Mouse (Mus musculus) adrenal gland (tissue): Measurements from ENCODE around the gene Palld.

Experiments used
- intact Hi-C: fragments of 180-260 bp; cut with DNase I; formaldehyde crosslinking; loops from one replicate; pipeline ENCODE4 v1.15.1; 2025

The Palld gene

DNA sequence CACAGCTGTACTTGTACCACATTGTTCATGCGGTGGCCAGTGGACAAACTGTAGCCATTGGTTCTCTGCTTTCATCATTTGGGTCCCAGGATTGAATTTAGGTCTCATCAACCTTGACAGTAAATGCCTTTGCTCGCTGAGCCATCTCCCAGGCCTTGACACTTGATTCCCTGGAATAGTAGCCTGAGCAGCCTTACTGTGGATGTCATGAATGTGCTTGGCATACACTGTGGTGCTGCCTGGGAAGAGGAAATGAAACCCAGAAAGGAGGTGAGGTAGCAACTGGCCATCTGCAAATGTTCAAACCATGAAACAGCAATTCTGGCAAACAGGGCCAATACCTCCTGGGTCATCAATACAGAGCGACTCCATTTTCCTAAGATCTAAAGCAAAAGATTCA is 34.0 kb downstream of the Palld start:
- intact Hi-C loops: no loop called here

GRCm38 (mm10) chr8:61866920-61867319 is 35.6 kb downstream of the Palld start:
- intact Hi-C loops: no loop called here

- intact Hi-C loops: no loop called here
Observed at GRCm38 (mm10) chr8:61865365-61865764, 37.1 kb downstream of the Palld start.

- intact Hi-C loops: no loop called here
Observed at GRCm38 (mm10) chr8:61851270-61851669, 51.2 kb downstream of the Palld start.

- intact Hi-C loops: no loop called here
Observed at GRCm38 (mm10) chr8:61848581-61849162, 53.8 kb downstream of the Palld start.

DNA sequence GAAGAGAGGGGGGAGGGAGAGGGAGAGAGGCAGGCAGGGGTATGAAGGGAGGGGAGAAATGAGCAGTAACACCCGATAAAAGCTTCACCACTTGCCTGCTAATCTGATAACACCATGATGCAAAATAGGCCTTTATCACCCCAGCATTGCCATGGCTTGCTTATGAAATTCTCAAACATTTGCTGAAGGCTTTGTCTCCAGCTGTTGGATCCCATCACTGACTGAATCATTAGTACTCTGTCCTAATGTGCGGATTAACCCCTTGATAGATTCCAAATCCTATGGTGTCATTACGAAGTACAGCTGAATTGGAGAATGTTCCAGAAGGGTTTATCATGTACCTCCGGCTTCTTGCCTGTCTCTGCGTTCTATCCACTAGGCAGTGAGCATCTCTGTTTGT is 55.0 kb downstream of the Palld start:
- intact Hi-C loops: no loop called here

DNA sequence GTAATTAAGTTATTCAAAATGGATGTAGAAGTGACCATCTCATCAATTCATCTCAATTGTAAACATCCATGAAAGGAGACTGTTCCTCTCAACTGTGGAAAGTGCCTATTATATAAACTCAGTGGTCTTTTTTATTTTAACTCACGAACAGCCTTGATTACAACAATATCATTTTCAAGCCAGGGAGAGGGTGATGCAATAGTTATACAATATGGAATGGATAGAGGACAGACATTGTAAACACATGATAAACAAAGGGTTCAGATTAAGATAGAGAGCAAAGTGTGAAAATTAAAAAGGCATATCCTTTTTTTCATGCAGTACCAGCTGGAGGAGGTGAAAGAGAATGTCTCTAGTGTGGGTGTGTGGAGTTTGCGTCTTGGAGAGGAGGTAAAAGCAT is 57.5 kb downstream of the Palld start:
- intact Hi-C loops: no loop called here

DNA sequence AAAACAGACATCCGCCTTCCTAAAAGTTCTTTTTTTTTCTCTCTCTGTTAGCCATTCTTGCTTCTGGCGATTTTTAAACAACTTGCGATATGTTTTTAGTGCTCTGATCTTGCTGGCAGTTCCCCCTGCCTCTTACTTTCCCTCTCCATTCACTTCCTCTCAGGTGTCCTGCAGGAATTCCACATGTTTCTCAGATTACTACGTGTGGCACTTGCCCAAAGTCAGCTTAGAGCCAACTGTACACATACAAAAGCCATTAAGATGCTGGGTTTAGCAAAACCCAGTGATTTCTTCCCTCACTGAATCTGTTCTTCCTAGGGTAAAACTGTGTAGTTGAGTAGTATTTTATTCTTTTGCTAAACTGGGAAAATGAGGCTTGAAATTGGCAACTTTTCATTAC is 57.9 kb downstream of the Palld start:
- intact Hi-C loops: no loop called here

DNA sequence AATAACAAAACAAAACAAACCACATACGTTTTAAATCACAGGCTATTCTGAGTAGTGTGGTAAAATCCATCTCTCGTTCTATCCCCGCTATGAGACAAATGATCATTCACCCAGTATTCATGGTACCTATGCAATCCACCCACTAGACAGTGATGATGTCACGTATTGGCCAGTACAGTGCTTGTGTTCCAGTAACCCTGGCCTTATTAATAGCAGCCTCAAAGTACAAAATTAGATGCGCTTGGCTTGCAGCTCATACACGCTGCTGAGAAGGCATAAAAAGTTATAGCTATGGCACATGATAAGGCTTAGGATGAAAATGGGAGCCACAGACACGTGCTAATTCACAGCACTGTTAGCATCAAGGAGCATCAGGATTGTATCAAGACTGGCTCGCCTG is 58.7 kb downstream of the Palld start:
- intact Hi-C loops: no loop called here

DNA sequence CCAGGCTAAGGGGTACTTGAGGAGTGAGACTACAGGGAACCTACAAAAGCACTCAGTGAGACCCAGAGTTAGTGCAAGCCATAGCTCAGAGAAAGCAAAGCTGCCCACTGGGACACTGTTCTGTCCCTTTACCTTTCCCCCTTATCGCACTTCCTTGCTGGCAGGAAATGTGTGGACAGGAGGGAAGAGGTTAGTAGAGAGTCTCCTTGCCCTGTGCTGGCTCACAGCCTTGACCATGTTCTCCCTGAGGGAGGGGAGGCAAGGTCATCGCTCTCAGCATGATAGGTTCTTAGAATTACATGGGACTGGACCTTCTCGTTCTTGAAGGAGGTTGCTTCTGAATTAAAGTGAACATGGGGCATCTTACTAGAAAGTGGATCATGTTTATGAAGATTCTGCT is 69.3 kb downstream of the Palld start:
- intact Hi-C loops: no loop called here

GRCm38 (mm10) chr8:61831944-61832343 is 70.5 kb downstream of the Palld start:
- intact Hi-C loops: no loop called here

GRCm38 (mm10) chr8:61830821-61831220 is 71.7 kb downstream of the Palld start:
- intact Hi-C loops: no loop called here

DNA sequence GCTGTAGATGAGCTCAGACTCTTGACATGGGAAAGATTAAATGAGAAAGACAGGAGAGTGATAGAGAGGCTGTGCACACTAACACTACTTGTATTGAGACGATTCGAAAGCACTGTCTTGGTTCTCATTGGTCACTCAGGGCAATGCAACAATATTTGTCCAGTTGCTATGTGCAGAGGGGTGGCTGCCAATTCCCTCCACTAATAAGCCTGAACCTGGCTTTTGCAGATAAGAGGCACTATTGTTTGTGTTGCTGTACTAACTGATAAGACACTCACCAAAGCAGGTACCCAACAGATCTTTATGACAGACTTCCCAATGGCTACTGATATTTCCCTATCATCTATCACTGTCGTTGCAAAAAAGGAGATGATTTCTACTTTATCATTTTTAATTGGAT is 77.9 kb downstream of the Palld start:
- intact Hi-C loops: no loop called here

GRCm38 (mm10) chr8:61823157-61823556 is 79.3 kb downstream of the Palld start:
- intact Hi-C loops: no loop called here

DNA sequence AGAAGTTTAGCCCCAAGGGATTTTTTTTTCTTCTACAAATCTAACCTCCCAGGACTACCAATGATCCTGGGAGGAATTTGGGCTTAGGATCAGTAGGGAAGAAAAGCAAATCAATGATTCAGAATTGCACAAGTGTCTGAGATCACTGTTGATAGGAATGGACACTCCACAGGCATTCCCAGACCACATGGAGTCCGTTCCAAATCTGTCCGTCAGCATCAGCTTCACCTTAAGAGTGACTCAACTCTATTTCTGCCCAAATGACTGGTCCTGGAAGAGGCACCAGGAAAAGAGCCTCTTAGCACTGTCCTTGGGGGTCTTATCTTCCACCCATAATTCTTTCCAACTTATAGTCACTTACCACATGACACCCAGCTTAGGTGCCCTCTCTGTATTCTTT is 98.7 kb downstream of the Palld start:
- intact Hi-C loops: no loop called here

- intact Hi-C loops: no loop called here
Observed at GRCm38 (mm10) chr8:61802840-61803239, 99.7 kb downstream of the Palld start.

DNA sequence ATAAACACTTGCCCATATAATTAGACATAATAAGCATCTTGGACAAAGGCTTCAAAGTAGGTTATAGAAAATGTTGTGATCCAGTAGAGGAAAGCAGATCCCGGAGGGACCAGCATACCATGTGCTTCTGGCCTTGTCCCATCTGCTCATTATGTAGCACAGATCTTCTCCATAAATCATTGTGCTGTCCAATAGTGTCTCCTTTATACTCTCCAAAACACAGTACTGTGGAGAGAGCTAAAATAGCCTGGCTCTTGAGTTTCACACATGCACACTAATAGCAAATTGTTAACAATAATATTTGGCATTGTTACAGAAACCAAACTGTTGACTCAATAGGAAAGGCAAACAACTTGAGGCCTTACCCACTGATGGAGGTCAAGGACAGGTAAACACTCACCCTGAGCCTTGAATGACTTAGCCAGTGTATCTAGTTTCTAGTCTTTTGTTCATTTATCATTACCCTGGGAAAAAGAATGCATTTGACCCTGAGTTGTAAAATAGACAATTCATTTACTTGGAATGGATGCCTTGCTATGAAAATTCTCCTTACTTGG is 105.0 kb downstream of the Palld start:
- intact Hi-C loops: no loop called here

GRCm38 (mm10) chr8:61796537-61797050 is 105.9 kb downstream of the Palld start:
- intact Hi-C loops: no loop called here

DNA sequence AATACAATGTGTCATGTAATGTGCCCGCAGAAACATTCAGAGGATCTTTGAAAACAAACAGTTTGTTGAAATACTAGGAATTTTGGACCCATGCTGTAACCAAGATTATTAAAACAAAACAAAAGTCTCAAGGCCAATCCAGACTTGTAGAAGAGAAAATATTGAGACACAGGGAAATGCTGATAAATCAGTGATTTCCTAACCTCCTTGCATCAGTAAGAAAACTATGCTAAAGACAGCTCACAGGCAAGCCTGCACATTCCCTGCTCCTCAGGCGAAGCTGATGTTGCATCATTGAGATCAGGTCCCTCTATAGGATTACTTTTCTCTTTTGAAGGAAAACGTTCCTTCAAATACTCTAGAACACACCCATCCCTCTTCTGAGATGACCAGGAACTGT is 112.5 kb downstream of the Palld start:
- intact Hi-C loops: loop anchor here (5.0 kb wide), 1 partner anchor 33 kb away; no protein-coding TSS in a partner anchor

DNA sequence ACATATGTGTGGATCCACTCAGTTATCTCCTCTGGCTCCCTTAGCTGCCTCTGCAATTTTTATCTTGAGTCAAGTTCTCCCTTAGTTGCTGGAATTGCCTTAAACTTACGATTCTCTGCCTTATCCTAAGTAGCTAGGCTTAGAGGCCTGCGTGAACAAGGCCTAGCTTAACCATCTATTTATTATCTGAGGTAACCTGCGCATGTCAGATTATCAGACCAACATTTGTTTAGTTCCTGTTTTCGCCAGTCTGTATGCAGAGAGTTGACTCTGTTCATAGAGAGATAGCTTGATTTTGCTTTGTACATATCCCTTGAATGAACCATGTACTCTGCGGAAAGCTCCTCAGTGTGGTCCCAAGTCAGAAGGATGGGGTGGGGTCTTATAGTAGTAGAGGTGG is 113.2 kb downstream of the Palld start:
- intact Hi-C loops: no loop called here

GRCm38 (mm10) chr8:61782931-61783491 is 119.5 kb downstream of the Palld start:
- intact Hi-C loops: no loop called here

DNA sequence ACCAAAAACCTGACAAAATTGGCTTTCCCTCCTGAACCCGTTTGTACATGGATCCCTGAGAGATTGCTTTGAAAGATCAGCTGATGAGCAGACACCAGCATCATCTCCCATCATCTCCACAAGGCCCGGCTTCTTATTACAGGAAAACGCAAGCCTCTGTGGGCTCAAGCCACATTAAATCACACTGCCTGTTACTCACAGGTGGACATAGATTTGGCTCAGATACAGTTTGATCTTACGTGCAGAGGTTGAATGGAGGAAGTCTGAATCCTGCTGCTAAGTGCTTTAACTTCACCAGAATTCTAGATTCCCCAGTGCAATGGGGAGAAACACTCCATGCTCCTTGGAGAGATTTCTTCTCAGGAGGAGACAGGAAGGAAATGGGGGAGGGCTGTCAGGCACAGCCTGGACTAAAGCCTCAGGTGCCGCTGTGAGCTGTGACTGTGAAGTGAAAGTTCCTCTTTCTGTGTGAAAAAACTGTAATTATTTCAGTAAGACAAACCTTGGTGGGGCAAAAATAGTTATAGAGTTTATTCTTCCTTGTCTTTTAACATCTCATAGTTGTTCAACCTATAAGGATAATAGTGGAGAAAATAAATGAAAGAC is 121.7 kb downstream of the Palld start:
- intact Hi-C loops: no loop called here

GRCm38 (mm10) chr8:61778194-61778593 is 124.3 kb downstream of the Palld start:
- intact Hi-C loops: no loop called here
